Mouse (Mus musculus): ENCODE measurements around the gene Hps3. TPM values are rescaled to one million over a fixed set of nuclear protein-coding genes. Genes with fewer than 3 reads are reported as not detected.

Gene Hps3
- polyA plus RNA-seq, 1 experiment from 2014 or later, result 11.0 TPM

Other genes with a start within 250 kb of the Hps3 start
- gene Cp, start 78.3 kb downstream of the Hps3 start, polyA plus RNA-seq (2016; fragmentation: Nextera tagmentation; extraction: Ambion mirVana), result 3.2 and 6.1 TPM in 2 replicates
- 15.0 and 20.4 TPM in 2 replicates for gene Hltf, start 22.5 kb upstream of the Hps3 start, polyA plus RNA-seq (2016; fragmentation: Nextera tagmentation; extraction: Ambion mirVana)
- 36.6 and 40.1 TPM in 2 replicates for gene Gyg, start 120.0 kb upstream of the Hps3 start, polyA plus RNA-seq (2016; fragmentation: Nextera tagmentation; extraction: Ambion mirVana)
- gene Cpa3, start 206.9 kb upstream of the Hps3 start, polyA plus RNA-seq (2016; fragmentation: Nextera tagmentation; extraction: Ambion mirVana), result 2.4 and 2.7 TPM in 2 replicates
- not detected in 2 replicates for gene Cpb1, start 240.4 kb upstream of the Hps3 start, polyA plus RNA-seq (2016; fragmentation: Nextera tagmentation; extraction: Ambion mirVana)